Mouse (Mus musculus) forebrain, postnatal 0 days (tissue): ENCODE data around the gene Zmym4. TPM values are rescaled to one million over a fixed set of nuclear protein-coding genes. Genes with fewer than 3 reads are reported as not detected.

Source experiments
- ATAC-seq: fragments of 200-750 bp; cut with Nextera tagmentation; 2 replicates; pipeline ENCODE4 v1.8.0; 2017; ENCODE audit warnings: mild to moderate bottlenecking, moderate library complexity
- DNase-seq: peaks from one replicate; pipeline ENCODE4 v3.0.0-alpha.2; 2015
- H3K27ac ChIP-seq: fragments of 300-500 bp; sonication (generic); 2 replicates; pipeline ENCODE4 v1.5.1; 2014; ENCODE audit warnings: low read depth, mild to moderate bottlenecking, antibody characterized with exemption, low read length, moderate library complexity, mixed read lengths
- H3K27me3 ChIP-seq: fragments of 300-500 bp; sonication (generic); 2 replicates; pipeline ENCODE4 v1.6.1; 2014; ENCODE audit warnings: mild to moderate bottlenecking, low read length, mixed read lengths; ENCODE audit not compliant: insufficient read depth
- H3K36me3 ChIP-seq: fragments of 300-500 bp; sonication (generic); 2 replicates; pipeline ENCODE4 v1.6.1; 2014; ENCODE audit warnings: mild to moderate bottlenecking, moderate library complexity; ENCODE audit not compliant: insufficient read depth
- H3K4me1 ChIP-seq: fragments of 300-500 bp; sonication (generic); 2 replicates; pipeline ENCODE4 v1.6.1; 2014; ENCODE audit warnings: antibody characterized with exemption; ENCODE audit not compliant: insufficient read depth
- H3K4me2 ChIP-seq: fragments of 300-500 bp; sonication (generic); 2 replicates; pipeline ENCODE4 v1.6.1; 2014; ENCODE audit warnings: low read depth, mild to moderate bottlenecking, moderate library complexity
- H3K4me3 ChIP-seq: fragments of 300-500 bp; sonication (generic); 2 replicates; pipeline ENCODE4 v1.5.1; 2014; ENCODE audit warnings: low read depth, low read length, mixed read lengths
- H3K9ac ChIP-seq: fragments of 300-500 bp; sonication (generic); 2 replicates; pipeline ENCODE4 v1.6.1; 2014; ENCODE audit warnings: mild to moderate bottlenecking
- H3K9me3 ChIP-seq: fragments of 300-500 bp; sonication (generic); 2 replicates; pipeline ENCODE4 v1.6.1; 2016; ENCODE audit warnings: low read length
- CTCF ChIP-seq: sonication (generic); IDR thresholded peaks from 2 replicates; pipeline ENCODE4 v1.5.1; 2016; ENCODE audit warnings: antibody characterized with exemption, control low read depth, low read depth
- WGBS: fragments of 180-500 bp; shearing (Covaris S2); extraction: QIAGEN DNeasy Blood & Tissue Kit; methylation state at CpG from one replicate; pipeline ENCODE4 v1.1.7; 2014; 5-methylcytosine and 5-hydroxymethylcytosine counted together
- polyA plus RNA-seq: library from polyadenylated mRNA; unstranded; fragments of >200 nt; fragmentation: Nextera tagmentation; extraction: Ambion mirVana; gene quantifications from 2 replicates; pipeline ENCODE4 v1.2.1, GENCODE M21; 2015
- total RNA-seq: library from RNA; depleted of rRNA; stranded (reverse); fragments of >200 nt; gene quantifications from 2 replicates; pipeline ENCODE4 v1.2.3, GENCODE M21; 2014

Gene Zmym4
- total and polyA plus RNA-seq, 2 experiments from 2014 or later: 17.3 to 68.7 TPM

GRCm38 (mm10) chr4:126868699-126869098, 99.2 kb downstream of the Zmym4 start:
- Histone ChIP-seq H3K27ac (no peak overlapping the region), H3K4me2 (no peak overlapping the region), H3K27me3 (no peaks in the 10 kb centered on the region), H3K4me3 (no peak overlapping the region), H3K9ac (no peak overlapping the region), H3K9me3 (no peaks in the 10 kb centered on the region), H3K4me1 (no peaks in the 10 kb centered on the region), H3K36me3 (peaks cover 47% of the 10 kb centered on the region)
- 91% methylated on average over 12 of the region's 12 CpGs for WGBS
- DNase-seq: no peak
- TF ChIP-seq CTCF: no peak
- no peak for ATAC-seq

GRCm38 (mm10) chr4:126861514-126862266, 106.2 kb downstream of the Zmym4 start:
- H3K36me3 ChIP-seq: peaks cover 41% of the 10 kb centered on the region
- no peak overlapping the region for H3K4me3 ChIP-seq
- no peak for ATAC-seq
- no peaks in the 10 kb centered on the region for H3K4me1 ChIP-seq
- no peaks in the 10 kb centered on the region for H3K9me3 ChIP-seq
- no peak overlapping the region for H3K9ac ChIP-seq
- TF ChIP-seq CTCF: peak; percentile 41
- WGBS: 82% methylated on average over 11 of the region's 11 CpGs
- no peak overlapping the region for H3K4me2 ChIP-seq
- DNase-seq: no peak
- H3K27ac ChIP-seq: no peak overlapping the region
- no peaks in the 10 kb centered on the region for H3K27me3 ChIP-seq

GRCm38 (mm10) chr4:126860268-126860986, 107.5 kb downstream of the Zmym4 start:
- WGBS: 88% methylated on average over 9 of the region's 9 CpGs
- DNase-seq (no peak), ATAC-seq (no peak)
- H3K4me2 ChIP-seq: no peak overlapping the region
- TF ChIP-seq CTCF: no peak
- no peak overlapping the region for H3K4me3 ChIP-seq
- H3K36me3 ChIP-seq: peaks cover 34% of the 10 kb centered on the region
- H3K9me3 ChIP-seq: no peaks in the 10 kb centered on the region
- H3K27ac ChIP-seq: no peak overlapping the region
- no peaks in the 10 kb centered on the region for H3K4me1 ChIP-seq
- H3K9ac ChIP-seq: no peak overlapping the region
- H3K27me3 ChIP-seq: no peaks in the 10 kb centered on the region

GRCm38 (mm10) chr4:126852971-126853370, 115.0 kb downstream of the Zmym4 start:
- Histone ChIP-seq H3K27ac (no peak overlapping the region), H3K4me3 (no peak overlapping the region), H3K9ac (no peak overlapping the region), H3K27me3 (no peaks in the 10 kb centered on the region), H3K4me1 (no peaks in the 10 kb centered on the region), H3K4me2 (no peak overlapping the region), H3K36me3 (peaks cover 32% of the 10 kb centered on the region), H3K9me3 (no peaks in the 10 kb centered on the region)
- WGBS: 71% methylated on average over 11 of the region's 11 CpGs
- DNase-seq (no peak), ATAC-seq (no peak)
- TF ChIP-seq CTCF: no peak

DNA sequence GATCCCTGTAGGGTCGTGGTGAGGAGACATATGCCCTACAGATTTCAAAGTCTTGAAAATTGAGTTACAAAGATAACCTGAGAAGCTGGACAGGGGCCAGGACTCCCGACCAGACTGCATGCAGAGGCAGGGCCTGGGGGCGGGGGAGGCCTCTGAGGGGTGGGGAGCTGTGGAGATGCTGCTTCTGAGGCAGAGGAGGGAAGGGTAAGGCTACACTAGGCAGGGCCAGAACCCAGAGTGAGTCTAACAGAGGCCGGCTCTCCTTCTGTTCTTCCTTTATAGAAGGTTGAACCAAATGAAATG, 117.2 kb downstream of the Zmym4 start:
- H3K9me3 ChIP-seq: no peaks in the 10 kb centered on the region
- no peak overlapping the region for H3K9ac ChIP-seq
- H3K4me2 ChIP-seq: no peak overlapping the region
- no peak for TF ChIP-seq CTCF
- 71% methylated on average over 4 of the region's 4 CpGs for WGBS
- no peaks in the 10 kb centered on the region for H3K4me1 ChIP-seq
- H3K27me3 ChIP-seq: no peaks in the 10 kb centered on the region
- ATAC-seq: no peak
- H3K27ac ChIP-seq: no peak overlapping the region
- no peak for DNase-seq
- H3K4me3 ChIP-seq: no peak overlapping the region
- H3K36me3 ChIP-seq: peaks cover 51% of the 10 kb centered on the region

- 88% methylated on average over 7 of the region's 7 CpGs for WGBS
- Histone ChIP-seq H3K27ac (no peak overlapping the region), H3K36me3 (peaks cover 56% of the 10 kb centered on the region), H3K4me1 (no peaks in the 10 kb centered on the region), H3K4me3 (no peak overlapping the region), H3K9ac (no peak overlapping the region), H3K9me3 (no peaks in the 10 kb centered on the region), H3K4me2 (no peak overlapping the region), H3K27me3 (no peaks in the 10 kb centered on the region)
- DNase-seq: no peak
- no peak for TF ChIP-seq CTCF
- no peak for ATAC-seq
These were observed 117.7 kb downstream of the Zmym4 start for GRCm38 (mm10) chr4:126850019-126850777.

DNA sequence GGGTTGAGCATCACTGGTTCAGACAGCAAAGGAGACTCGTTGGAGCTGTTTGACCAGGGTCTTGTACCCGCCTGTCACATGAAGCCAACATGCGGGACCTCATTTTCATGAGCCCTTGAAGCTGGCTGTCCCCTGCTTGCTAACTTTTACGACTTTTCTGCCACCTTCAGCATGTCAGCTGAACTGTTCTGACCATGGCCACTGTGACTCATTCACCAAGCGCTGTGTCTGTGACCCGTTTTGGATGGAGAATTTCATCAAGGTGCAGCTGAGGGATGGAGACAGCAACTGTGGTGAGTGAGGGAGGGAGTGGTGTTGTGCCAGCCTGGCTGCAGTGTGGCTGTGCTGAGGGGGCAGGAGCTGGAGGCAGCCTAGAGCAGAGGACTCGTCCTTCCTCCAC, 121.0 kb downstream of the Zmym4 start:
- no peaks in the 10 kb centered on the region for H3K4me1 ChIP-seq
- no peak for ATAC-seq
- H3K27me3 ChIP-seq: no peaks in the 10 kb centered on the region
- H3K4me3 ChIP-seq: no peak overlapping the region
- H3K9me3 ChIP-seq: no peaks in the 10 kb centered on the region
- no peak for DNase-seq
- H3K9ac ChIP-seq: no peak overlapping the region
- H3K36me3 ChIP-seq: peaks cover 59% of the 10 kb centered on the region
- H3K4me2 ChIP-seq: no peak overlapping the region
- WGBS: 66% methylated on average over 7 of the region's 7 CpGs
- H3K27ac ChIP-seq: no peak overlapping the region
- no peak for TF ChIP-seq CTCF
